Mouse (Mus musculus) MEL-GATA-1-ER (cell line): ENCODE results near the gene Nhp2.
"Not testable (repeated sequence)": the region's sequence is repeated elsewhere in the genome, so short reads cannot be mapped to it uniquely, and the experiment has no call there.

Experiments used
- DNase-seq: peaks from one replicate; pipeline ENCODE4 v3.0.0-alpha.2; 2012; ENCODE audit warnings: low read depth; ENCODE audit errors: extremely low read depth

Gene Nhp2

GRCm38 (mm10) chr11:51605602-51606446, 13.7 kb upstream of the Nhp2 start:
- no peak for DNase-seq

- DNase-seq = peak; percentile 88
These were observed 13.0 kb upstream of the Nhp2 start, which contains the start of gene Hnrnpab for GRCm38 (mm10) chr11:51606447-51607095. Gene Hnrnpab (minus strand): TSS chr11:51606847.

- no peak for DNase-seq
These were observed 12.3 kb upstream of the Nhp2 start for GRCm38 (mm10) chr11:51607096-51607738.

- peak; percentile 83 for DNase-seq
These were observed 10.1 kb upstream of the Nhp2 start for GRCm38 (mm10) chr11:51609266-51609909.

GRCm38 (mm10) chr11:51609940-51610339, 9.6 kb upstream of the Nhp2 start:
- DNase-seq = peak; percentile 66

- DNase-seq = no peak
These were observed 5.3 kb upstream of the Nhp2 start for GRCm38 (mm10) chr11:51614256-51614655.

GRCm38 (mm10) chr11:51615129-51615528, 4.4 kb upstream of the Nhp2 start:
- DNase-seq = no peak

- DNase-seq = no peak
These were observed 3.9 kb upstream of the Nhp2 start for GRCm38 (mm10) chr11:51615601-51616000.

GRCm38 (mm10) chr11:51616113-51616512, 3.4 kb upstream of the Nhp2 start:
- not testable (repeated sequence) for DNase-seq

GRCm38 (mm10) chr11:51617693-51618092, 1.8 kb upstream of the Nhp2 start:
- no peak for DNase-seq

- no peak for DNase-seq
These were observed 584 bp upstream of the Nhp2 start for GRCm38 (mm10) chr11:51618894-51619408.

GRCm38 (mm10) chr11:51620084-51620483, 549 bp downstream of the Nhp2 start:
- DNase-seq = no peak

GRCm38 (mm10) chr11:51621776-51622175, 2.2 kb downstream of the Nhp2 start:
- no peak for DNase-seq

GRCm38 (mm10) chr11:51622971-51623491, 3.5 kb downstream of the Nhp2 start:
- DNase-seq = no peak

GRCm38 (mm10) chr11:51625187-51625820, 5.8 kb downstream of the Nhp2 start:
- DNase-seq = peak; percentile 88

GRCm38 (mm10) chr11:51627425-51627824, 7.9 kb downstream of the Nhp2 start:
- no peak for DNase-seq

GRCm38 (mm10) chr11:51627907-51628306, 8.4 kb downstream of the Nhp2 start:
- DNase-seq = no peak

- no peak for DNase-seq
These were observed 10.2 kb downstream of the Nhp2 start for GRCm38 (mm10) chr11:51629651-51630314.

- no peak for DNase-seq
These were observed 12.7 kb downstream of the Nhp2 start for GRCm38 (mm10) chr11:51632130-51632753.

GRCm38 (mm10) chr11:51633200-51633599, 13.7 kb downstream of the Nhp2 start:
- not testable (repeated sequence) for DNase-seq
